Mouse (Mus musculus) heart, postnatal 0 days (tissue): ENCODE measurements around the gene Eva1b. TPM values are rescaled to one million over a fixed set of nuclear protein-coding genes. Genes with fewer than 3 reads are reported as not detected.

ENCODE experiments used
- ATAC-seq: fragments of 200-750 bp; cut with Nextera tagmentation; 2 replicates; pipeline ENCODE4 v1.8.0; 2017; ENCODE audit warnings: low read depth, moderate number of reproducible peaks, moderate library complexity; ENCODE audit not compliant: insufficient read depth
- DNase-seq: peaks from one replicate; pipeline ENCODE4 v3.0.0-alpha.2; 2016; ENCODE audit warnings: low spot score
- H3K27ac ChIP-seq: fragments of 300-500 bp; sonication (generic); 2 replicates; pipeline ENCODE4 v1.5.1; 2014; ENCODE audit warnings: low read depth, mild to moderate bottlenecking
- H3K27me3 ChIP-seq: fragments of 300-500 bp; sonication (generic); 2 replicates; pipeline ENCODE4 v1.6.1; 2014; ENCODE audit warnings: low read length, mixed read lengths; ENCODE audit not compliant: control insufficient read depth, insufficient read depth
- H3K36me3 ChIP-seq: fragments of 300-500 bp; sonication (generic); replicated peaks from 2 replicates; pipeline ENCODE4 v1.6.1; 2014; ENCODE audit warnings: low read length, mixed read lengths; ENCODE audit not compliant: control insufficient read depth, insufficient read depth
- H3K4me1 ChIP-seq: fragments of 300-500 bp; sonication (generic); 2 replicates; pipeline ENCODE4 v1.6.1; 2014; ENCODE audit warnings: antibody characterized with exemption; ENCODE audit not compliant: control insufficient read depth, insufficient read depth
- H3K4me2 ChIP-seq: fragments of 300-500 bp; sonication (generic); 2 replicates; pipeline ENCODE4 v1.6.1; 2014; ENCODE audit warnings: low read depth, mild to moderate bottlenecking, low read length, moderate library complexity
- H3K4me3 ChIP-seq: fragments of 300-500 bp; sonication (generic); 2 replicates; pipeline ENCODE4 v1.5.1; 2014; ENCODE audit warnings: low read depth, low read length
- H3K9ac ChIP-seq: fragments of 300-500 bp; sonication (generic); replicated peaks from 2 replicates; pipeline ENCODE4 v1.6.1; 2014; ENCODE audit warnings: low read depth, low read length, mixed read lengths
- H3K9me3 ChIP-seq: fragments of 300-500 bp; sonication (generic); replicated peaks from 2 replicates; pipeline ENCODE4 v1.6.1; 2016; ENCODE audit warnings: low read length; ENCODE audit not compliant: control insufficient read depth
- CTCF ChIP-seq: IDR thresholded peaks from 2 replicates; pipeline ENCODE4 v1.5.1; 2016; ENCODE audit warnings: antibody characterized with exemption, control low read depth, low read depth
- EP300 ChIP-seq: IDR thresholded peaks from 2 replicates; pipeline ENCODE4 v1.6.1; 2016; ENCODE audit warnings: antibody characterized with exemption, low read depth
- WGBS: fragments of 180-500 bp; shearing (Covaris S2); extraction: QIAGEN DNeasy Blood & Tissue Kit; methylation state at CpG from one replicate; pipeline ENCODE4 v1.1.7; 2014; 5-methylcytosine and 5-hydroxymethylcytosine counted together
- polyA plus RNA-seq: library from polyadenylated mRNA; unstranded; fragments of >200 nt; fragmentation: Nextera tagmentation; extraction: Ambion mirVana; gene quantifications from 2 replicates; pipeline ENCODE4 v1.2.1, GENCODE M21; 2015
- total RNA-seq: library from RNA; depleted of rRNA; stranded (reverse); fragments of >200 nt; gene quantifications from 2 replicates; pipeline ENCODE4 v1.2.3, GENCODE M21; 2014; ENCODE audit warnings: low replicate concordance

Gene Eva1b
- total and polyA plus RNA-seq, 2 experiments from 2014 or later, result 26.8 to 53.1 TPM

DNA sequence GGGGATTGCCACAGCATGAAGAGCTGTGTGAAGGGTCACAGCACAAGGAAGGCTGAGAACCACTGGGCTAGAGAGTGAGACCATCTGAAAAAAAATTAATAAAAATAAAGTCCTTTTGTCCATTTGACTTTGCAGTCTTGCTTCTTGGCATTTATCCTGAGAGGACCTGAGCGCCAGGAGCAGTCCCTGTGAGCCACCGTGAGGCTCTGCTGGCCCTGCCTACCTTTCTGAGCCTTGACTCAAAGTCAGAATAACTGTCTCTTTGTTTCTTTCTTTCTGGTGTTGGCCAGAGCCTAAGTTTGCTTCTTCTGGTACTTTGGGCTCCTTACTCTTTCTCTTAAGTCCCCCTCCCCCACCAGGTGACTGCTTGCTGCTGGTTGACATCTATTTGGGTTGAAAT is 27.0 kb upstream of the Eva1b start:
- peaks cover 5% of the 10 kb centered on the region; the same call in 1 of the 2 replicates for H3K9me3 ChIP-seq
- peaks cover 37% of the 10 kb centered on the region for H3K36me3 ChIP-seq
- WGBS, result 93% methylated on average over 2 of the region's 2 CpGs

GRCm38 (mm10) chr4:126123309-126124040 is 24.1 kb upstream of the Eva1b start:
- DNase-seq (no peak), ATAC-seq (no peak)
- TF ChIP-seq EP300, result no peak
- TF ChIP-seq CTCF, result no peak
- WGBS, result 50% methylated on average over 10 of the region's 10 CpGs
- H3K4me3 ChIP-seq, result no peak overlapping the region
- peaks cover 56% of the 10 kb centered on the region for H3K36me3 ChIP-seq
- H3K9me3 ChIP-seq, result peaks cover 5% of the 10 kb centered on the region; the same call in 1 of the 2 replicates
- no peaks in the 10 kb centered on the region for H3K27me3 ChIP-seq
- H3K4me2 ChIP-seq, result no peak overlapping the region
- H3K9ac ChIP-seq, result no peak overlapping the region
- H3K4me1 ChIP-seq, result peaks cover 7% of the 10 kb centered on the region
- H3K27ac ChIP-seq, result no peak overlapping the region

More for the DNA sequence above, 27.0 kb upstream of the Eva1b start:
- DNase-seq, result no peak
- no peak overlapping the region for H3K27ac ChIP-seq
- ATAC-seq, result no peak
- no peaks in the 10 kb centered on the region for H3K27me3 ChIP-seq
- TF ChIP-seq EP300 (no peak), CTCF (no peak)
- peaks cover 11% of the 10 kb centered on the region for H3K4me1 ChIP-seq
- H3K4me2 ChIP-seq, result no peak overlapping the region
- no peak overlapping the region for H3K4me3 ChIP-seq
- no peak overlapping the region for H3K9ac ChIP-seq

DNA sequence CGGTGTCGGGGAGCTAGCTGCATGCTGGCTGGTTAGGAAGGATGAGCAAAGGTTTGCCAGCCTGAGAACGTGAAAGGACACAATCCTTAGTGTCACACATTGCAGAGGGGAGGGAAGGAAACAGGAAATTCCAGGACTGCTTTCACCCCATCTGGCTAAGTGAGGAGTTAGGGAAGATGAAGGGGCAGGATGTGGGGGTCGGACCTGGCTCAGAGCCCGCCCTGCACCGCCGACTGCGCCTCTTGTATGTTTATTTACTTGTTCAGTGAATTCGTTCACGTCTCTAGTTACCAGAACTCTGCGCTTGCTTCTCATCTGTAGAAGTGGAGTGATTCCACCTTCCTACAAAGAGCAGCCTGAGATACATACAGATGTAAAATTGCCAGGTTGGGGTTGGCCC is 17.0 kb upstream of the Eva1b start:
- peak overlapping the region; percentile 63 for H3K27ac ChIP-seq
- H3K9ac ChIP-seq, result no peak overlapping the region
- WGBS, result 62% methylated on average over 11 of the region's 11 CpGs
- no peak; the same call in 1 of the 2 replicates for ATAC-seq
- TF ChIP-seq EP300 (no peak), CTCF (no peak)
- no peak overlapping the region for H3K4me3 ChIP-seq
- no peaks in the 10 kb centered on the region for H3K27me3 ChIP-seq
- no peaks in the 10 kb centered on the region for H3K9me3 ChIP-seq
- H3K4me2 ChIP-seq, result no peak overlapping the region
- no peak for DNase-seq
- peaks cover 72% of the 10 kb centered on the region for H3K36me3 ChIP-seq
- peaks cover 18% of the 10 kb centered on the region for H3K4me1 ChIP-seq

DNA sequence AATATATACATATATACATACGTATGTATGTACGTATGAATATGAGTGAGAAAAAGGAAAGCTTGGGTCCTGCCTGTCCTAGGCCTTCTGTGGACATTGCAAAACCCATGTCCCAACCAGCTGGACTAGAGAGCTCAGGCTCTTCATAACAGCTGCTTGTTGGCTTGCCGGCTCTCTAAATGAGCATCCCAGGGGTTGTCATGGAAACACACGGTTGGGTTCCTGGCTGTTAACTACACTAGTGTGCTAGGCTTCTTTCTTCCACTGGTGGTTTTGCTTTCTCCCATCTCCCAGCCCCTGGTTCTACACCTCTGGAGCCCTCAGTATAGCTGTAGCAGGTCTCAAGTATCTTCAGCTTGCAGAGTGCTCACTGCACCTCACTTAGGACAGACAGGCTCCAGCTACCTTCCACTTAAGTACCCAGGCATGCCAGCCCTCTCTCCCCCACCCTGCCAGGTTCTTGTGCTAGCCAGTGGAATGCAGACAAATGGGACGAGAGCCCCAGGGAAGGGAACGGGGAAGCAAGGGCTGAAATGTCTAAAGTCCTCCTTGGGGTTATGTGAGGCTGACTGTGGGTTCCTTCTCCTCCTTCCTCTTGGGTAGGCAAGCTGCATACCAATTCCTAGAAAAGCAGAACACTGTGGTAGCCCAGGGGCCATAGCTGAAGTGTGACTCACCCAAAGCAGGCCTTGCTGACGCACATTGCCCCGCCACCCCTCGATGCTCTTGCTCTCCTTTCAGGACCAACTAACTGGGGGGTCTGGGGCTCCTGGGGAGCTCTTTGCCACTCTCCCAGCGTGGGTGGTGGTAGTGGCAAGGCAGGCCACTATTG is 16.0 kb upstream of the Eva1b start:
- Histone ChIP-seq H3K4me2 (no peak overlapping the region), H3K27ac (peak overlapping the region; percentile 63), H3K9me3 (no peaks in the 10 kb centered on the region), H3K27me3 (no peaks in the 10 kb centered on the region), H3K4me1 (peaks cover 18% of the 10 kb centered on the region), H3K9ac (0 out of 2 replicates have a peak overlapping the region, but pooled peaks have one; percentile 6), H3K36me3 (peaks cover 72% of the 10 kb centered on the region), H3K4me3 (no peak overlapping the region)
- ATAC-seq (peak; percentile 39), DNase-seq (peak; percentile 36)
- TF ChIP-seq EP300, result no peak
- TF ChIP-seq CTCF, result no peak
- 52% methylated on average over 10 of the region's 10 CpGs for WGBS

GRCm38 (mm10) chr4:126132636-126133264 is 14.8 kb upstream of the Eva1b start:
- Histone ChIP-seq H3K4me1 (peaks cover 18% of the 10 kb centered on the region), H3K4me3 (no peak overlapping the region), H3K27me3 (no peaks in the 10 kb centered on the region), H3K9ac (no peak overlapping the region), H3K4me2 (no peak overlapping the region), H3K36me3 (peaks cover 72% of the 10 kb centered on the region), H3K9me3 (no peaks in the 10 kb centered on the region), H3K27ac (peak overlapping the region; percentile 63; the same call in 1 of the 2 replicates)
- ATAC-seq (no peak), DNase-seq (no peak)
- no peak for TF ChIP-seq CTCF
- 72% methylated on average over 6 of the region's 6 CpGs for WGBS
